Mouse (Mus musculus) neural tube, embryonic 15.5 days (tissue): ENCODE measurements around the gene Vgll4. TPM values are rescaled to one million over a fixed set of nuclear protein-coding genes. Genes with fewer than 3 reads are reported as not detected.
A peak's percentile ranks its signal among the peaks of the same experiment; 100 is the strongest.

Source experiments
- ATAC-seq: fragments of 200-750 bp; cut with Nextera tagmentation; 2 replicates; pipeline ENCODE4 v1.8.0; 2017; ENCODE audit warnings: mild to moderate bottlenecking, moderate TSS enrichment, moderate library complexity; ENCODE audit not compliant: low FRiP score
- H3K27ac ChIP-seq: fragments of 300-500 bp; sonication (generic); replicated peaks from 2 replicates; pipeline ENCODE4 v1.5.1; 2015; ENCODE audit warnings: mild to moderate bottlenecking, inconsistent platforms
- H3K27me3 ChIP-seq: fragments of 300-500 bp; sonication (generic); replicated peaks from 2 replicates; pipeline ENCODE4 v1.6.1; 2015; ENCODE audit warnings: inconsistent platforms
- H3K36me3 ChIP-seq: fragments of 300-500 bp; sonication (generic); 2 replicates; pipeline ENCODE4 v1.6.1; 2015; ENCODE audit warnings: inconsistent platforms
- H3K4me1 ChIP-seq: fragments of 300-500 bp; sonication (generic); 2 replicates; pipeline ENCODE4 v1.6.1; 2015; ENCODE audit warnings: inconsistent platforms
- H3K4me2 ChIP-seq: fragments of 300-500 bp; sonication (generic); 2 replicates; pipeline ENCODE4 v1.6.1; 2015; ENCODE audit warnings: inconsistent platforms, mild to moderate bottlenecking, moderate library complexity
- H3K4me3 ChIP-seq: fragments of 300-500 bp; sonication (generic); replicated peaks from 2 replicates; pipeline ENCODE4 v1.5.1; 2015; ENCODE audit warnings: mild to moderate bottlenecking, inconsistent platforms
- H3K9ac ChIP-seq: fragments of 300-500 bp; sonication (generic); replicated peaks from 2 replicates; pipeline ENCODE4 v1.6.1; 2015; ENCODE audit warnings: mild to moderate bottlenecking, inconsistent platforms
- H3K9me3 ChIP-seq: fragments of 300-500 bp; sonication (generic); replicated peaks from 2 replicates; pipeline ENCODE4 v1.6.1; 2016; ENCODE audit warnings: inconsistent platforms
- WGBS: fragments of 180-500 bp; shearing (Covaris S2); methylation state at CpG from one replicate; pipeline ENCODE4 v1.1.7; 2015; ENCODE audit warnings: mixed read lengths; 5-methylcytosine and 5-hydroxymethylcytosine counted together
- polyA plus RNA-seq: library from polyadenylated mRNA; unstranded; fragments of >200 nt; fragmentation: Nextera tagmentation; extraction: Ambion mirVana; gene quantifications from 2 replicates; pipeline ENCODE4 v1.2.1, GENCODE M21; 2015

The Vgll4 gene
- 51.4 and 64.5 TPM in 2 replicates for polyA plus RNA-seq

DNA sequence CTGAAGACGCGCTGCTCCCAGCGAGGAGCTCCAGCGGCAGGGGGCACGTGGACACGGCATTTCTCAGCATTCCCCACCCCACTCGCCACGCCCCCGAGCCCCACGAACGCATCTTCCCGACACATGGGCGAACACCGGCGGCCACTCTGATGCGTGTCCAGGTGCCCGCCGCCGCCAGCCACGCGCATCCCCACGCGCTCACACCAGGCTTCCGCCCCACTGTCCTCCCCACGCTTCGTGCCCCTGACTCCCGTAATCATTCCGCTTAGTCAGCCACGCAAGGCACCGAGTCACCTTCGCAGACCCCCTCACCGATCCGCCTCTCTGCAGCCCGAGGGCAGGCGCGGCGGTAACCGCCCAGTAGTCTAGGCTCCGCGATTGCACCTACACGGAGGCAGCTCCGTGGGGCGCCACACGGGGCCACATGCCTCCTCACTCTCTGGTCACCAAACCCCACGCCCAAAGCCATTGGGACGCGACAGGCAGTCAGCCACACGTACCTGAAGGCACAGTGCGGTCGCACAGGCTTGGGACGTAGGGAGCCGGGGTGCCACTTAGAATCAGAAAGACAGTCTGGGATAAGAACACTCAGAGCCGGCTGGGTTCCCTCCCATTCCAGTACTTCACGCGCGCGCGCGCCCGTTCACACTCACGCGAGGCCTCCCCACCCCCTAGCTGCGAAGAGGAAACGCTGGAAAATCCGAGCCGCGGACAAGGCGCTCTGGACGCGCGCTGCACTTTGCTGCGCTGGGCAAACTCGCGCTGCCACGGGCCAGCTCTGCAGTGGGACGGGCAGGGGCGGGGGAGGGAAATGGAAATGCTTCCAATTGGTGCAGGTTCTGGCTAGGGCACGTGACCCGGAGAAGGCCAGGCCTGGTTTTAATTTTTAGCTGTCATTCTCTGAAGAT lies at the start of gene Vgll4:
Gene Vgll4 (minus strand): TSS at position 782 of the 908 bp plus-strand sequence.
- Histone ChIP-seq H3K9ac (peak within 1 kb of the TSS; percentile 74), H3K9me3 (no peaks in the 10 kb centered on the region), H3K4me1 (peaks cover 45% of the 10 kb centered on the region), H3K4me3 (peak within 1 kb of the TSS; percentile 73), H3K4me2 (peak within 1 kb of the TSS; percentile 99), H3K27ac (peak within 1 kb of the TSS; percentile 80), H3K27me3 (no peaks in the 10 kb centered on the region; the same call in none of the 2 replicates), H3K36me3 (no peaks in the 10 kb centered on the region)
- under 1% methylated on average over 79 of the region's 79 CpGs for WGBS
- peak; percentile 68 for ATAC-seq

GRCm38 (mm10) chr6:115015461-115015860 lies 45.7 kb upstream of the Vgll4 start:
- Histone ChIP-seq H3K9ac (no peak overlapping the region), H3K4me3 (no peak overlapping the region), H3K27ac (no peak overlapping the region), H3K36me3 (peaks cover 37% of the 10 kb centered on the region), H3K4me1 (no peaks in the 10 kb centered on the region), H3K27me3 (no peaks in the 10 kb centered on the region), H3K4me2 (no peak overlapping the region), H3K9me3 (no peaks in the 10 kb centered on the region)
- no peak for ATAC-seq
- 90% methylated on average over 13 of the region's 13 CpGs for WGBS

DNA sequence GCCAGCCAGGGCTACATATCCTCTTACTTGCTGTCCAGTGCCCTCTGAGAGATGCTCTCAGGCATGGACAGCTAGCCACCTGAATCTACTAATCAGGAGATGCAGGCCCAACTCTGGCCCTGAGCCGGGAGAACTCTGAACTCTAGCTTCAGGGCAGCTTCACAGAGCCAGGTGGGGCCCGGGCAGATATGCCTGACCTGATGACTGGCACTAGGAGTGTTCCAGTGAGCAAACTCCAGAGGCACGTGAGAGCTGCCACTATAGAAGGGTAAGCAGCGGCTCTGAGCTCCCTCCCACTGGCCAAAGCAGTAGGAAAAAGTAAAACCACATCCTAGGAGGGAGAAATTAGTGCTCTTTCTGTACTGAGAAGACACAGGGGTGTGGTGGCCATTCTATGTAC lies 43.8 kb upstream of the Vgll4 start:
- Histone ChIP-seq H3K9ac (no peak overlapping the region), H3K27me3 (no peaks in the 10 kb centered on the region), H3K4me3 (no peak overlapping the region), H3K9me3 (no peaks in the 10 kb centered on the region), H3K36me3 (peaks cover 39% of the 10 kb centered on the region), H3K4me1 (no peaks in the 10 kb centered on the region), H3K27ac (no peak overlapping the region), H3K4me2 (no peak overlapping the region)
- ATAC-seq = no peak
- 91% methylated on average over 4 of the region's 4 CpGs for WGBS

- H3K4me2 ChIP-seq = no peak overlapping the region
- no peak overlapping the region for H3K4me3 ChIP-seq
- no peaks in the 10 kb centered on the region for H3K27me3 ChIP-seq
- H3K9ac ChIP-seq = no peak overlapping the region
- H3K27ac ChIP-seq = no peak overlapping the region
- H3K36me3 ChIP-seq = peaks cover 35% of the 10 kb centered on the region
- no peak for ATAC-seq
- no peaks in the 10 kb centered on the region for H3K9me3 ChIP-seq
- WGBS = 82% methylated on average over 8 of the region's 8 CpGs
- no peaks in the 10 kb centered on the region for H3K4me1 ChIP-seq
Observed at GRCm38 (mm10) chr6:115011792-115012191, 42.0 kb upstream of the Vgll4 start.

DNA sequence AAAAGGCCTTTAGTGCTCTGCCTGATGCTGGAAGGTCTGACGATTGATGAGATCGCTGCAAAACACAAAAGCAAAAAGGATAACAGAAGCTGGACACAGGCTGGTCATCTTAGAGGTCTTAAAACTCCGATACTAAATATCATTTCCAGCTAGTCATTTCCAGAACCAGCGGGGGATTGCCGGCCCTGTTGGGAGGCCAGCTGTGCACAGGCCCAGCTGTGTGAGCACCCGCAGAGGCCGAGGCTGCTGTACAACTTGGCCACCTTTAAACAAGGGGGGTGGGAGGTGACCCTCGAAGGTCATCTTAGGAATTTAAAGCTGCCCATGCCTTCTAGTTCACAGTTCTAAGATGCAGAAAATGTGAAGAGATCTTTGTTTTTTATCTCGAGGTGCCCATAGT lies 41.0 kb upstream of the Vgll4 start:
- H3K4me2 ChIP-seq = no peak overlapping the region
- no peak overlapping the region for H3K27ac ChIP-seq
- no peak overlapping the region for H3K9ac ChIP-seq
- ATAC-seq = no peak
- H3K9me3 ChIP-seq = no peaks in the 10 kb centered on the region
- no peaks in the 10 kb centered on the region for H3K4me1 ChIP-seq
- H3K4me3 ChIP-seq = no peak overlapping the region
- 81% methylated on average over 9 of the region's 9 CpGs for WGBS
- H3K27me3 ChIP-seq = no peaks in the 10 kb centered on the region
- H3K36me3 ChIP-seq = peaks cover 26% of the 10 kb centered on the region

GRCm38 (mm10) chr6:115010304-115010703 lies 40.5 kb upstream of the Vgll4 start:
- no peak overlapping the region for H3K4me2 ChIP-seq
- ATAC-seq = no peak
- peaks cover 22% of the 10 kb centered on the region for H3K36me3 ChIP-seq
- H3K9ac ChIP-seq = no peak overlapping the region
- no peak overlapping the region for H3K4me3 ChIP-seq
- no peaks in the 10 kb centered on the region for H3K4me1 ChIP-seq
- no peaks in the 10 kb centered on the region for H3K27me3 ChIP-seq
- 86% methylated on average over 9 of the region's 9 CpGs for WGBS
- H3K27ac ChIP-seq = no peak overlapping the region
- no peaks in the 10 kb centered on the region for H3K9me3 ChIP-seq

GRCm38 (mm10) chr6:115007728-115008127 lies 37.9 kb upstream of the Vgll4 start:
- Histone ChIP-seq H3K9ac (no peak overlapping the region), H3K27ac (no peak overlapping the region), H3K4me1 (no peaks in the 10 kb centered on the region), H3K4me2 (no peak overlapping the region), H3K27me3 (no peaks in the 10 kb centered on the region), H3K4me3 (no peak overlapping the region), H3K9me3 (no peaks in the 10 kb centered on the region), H3K36me3 (peaks cover 25% of the 10 kb centered on the region)
- no peak for ATAC-seq
- 34% methylated on average over 5 of the region's 5 CpGs for WGBS

DNA sequence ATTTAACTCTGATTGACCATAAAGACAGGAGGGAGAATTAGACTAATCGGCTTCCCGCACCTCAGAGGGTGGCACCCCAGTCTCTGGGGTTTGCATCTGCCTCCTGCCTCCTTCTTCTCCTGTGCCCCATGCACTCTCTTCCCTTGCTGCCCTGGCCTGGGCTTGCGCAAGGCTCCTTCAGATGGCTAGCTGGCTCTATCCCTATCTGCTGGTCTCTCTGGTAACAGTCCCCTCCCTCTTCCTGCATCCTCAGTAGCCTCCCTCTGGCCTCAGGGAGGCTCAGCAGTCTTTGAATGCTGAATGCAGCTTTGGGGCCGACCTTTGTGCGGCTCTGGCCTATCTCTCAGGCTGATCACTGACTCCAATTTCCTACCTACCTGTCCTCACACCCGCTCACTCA lies 37.2 kb upstream of the Vgll4 start:
- Histone ChIP-seq H3K9ac (no peak overlapping the region), H3K9me3 (no peaks in the 10 kb centered on the region), H3K4me3 (no peak overlapping the region), H3K4me1 (no peaks in the 10 kb centered on the region), H3K4me2 (no peak overlapping the region), H3K36me3 (peaks cover 21% of the 10 kb centered on the region), H3K27me3 (no peaks in the 10 kb centered on the region), H3K27ac (no peak overlapping the region)
- WGBS = 70% methylated on average over 6 of the region's 6 CpGs
- ATAC-seq = no peak

GRCm38 (mm10) chr6:115006065-115006464 lies 36.3 kb upstream of the Vgll4 start:
- H3K4me1 ChIP-seq = no peaks in the 10 kb centered on the region
- ATAC-seq = no peak
- H3K36me3 ChIP-seq = peaks cover 19% of the 10 kb centered on the region
- H3K9ac ChIP-seq = no peak overlapping the region
- no peak overlapping the region for H3K4me2 ChIP-seq
- H3K9me3 ChIP-seq = no peaks in the 10 kb centered on the region
- H3K27me3 ChIP-seq = no peaks in the 10 kb centered on the region
- H3K4me3 ChIP-seq = no peak overlapping the region
- WGBS = 78% methylated on average over 3 of the region's 3 CpGs
- no peak overlapping the region for H3K27ac ChIP-seq

GRCm38 (mm10) chr6:115005351-115005890 lies 35.6 kb upstream of the Vgll4 start:
- Histone ChIP-seq H3K27me3 (no peaks in the 10 kb centered on the region), H3K4me3 (no peak overlapping the region), H3K4me1 (no peaks in the 10 kb centered on the region), H3K9ac (no peak overlapping the region), H3K9me3 (no peaks in the 10 kb centered on the region), H3K36me3 (peaks cover 19% of the 10 kb centered on the region), H3K27ac (no peak overlapping the region), H3K4me2 (no peak overlapping the region)
- ATAC-seq = no peak
- 93% methylated on average over 8 of the region's 8 CpGs for WGBS

GRCm38 (mm10) chr6:115004636-115005035 lies 34.8 kb upstream of the Vgll4 start:
- Histone ChIP-seq H3K9ac (no peak overlapping the region), H3K4me3 (no peak overlapping the region), H3K4me2 (no peak overlapping the region), H3K4me1 (no peaks in the 10 kb centered on the region), H3K9me3 (no peaks in the 10 kb centered on the region), H3K36me3 (peaks cover 14% of the 10 kb centered on the region; the same call in 1 of the 2 replicates), H3K27ac (no peak overlapping the region), H3K27me3 (no peaks in the 10 kb centered on the region)
- WGBS = 81% methylated on average over 8 of the region's 8 CpGs
- ATAC-seq = no peak
